18 mouse cellular contexts compared by ENCODE assay signal in the genomic region with DNA sequence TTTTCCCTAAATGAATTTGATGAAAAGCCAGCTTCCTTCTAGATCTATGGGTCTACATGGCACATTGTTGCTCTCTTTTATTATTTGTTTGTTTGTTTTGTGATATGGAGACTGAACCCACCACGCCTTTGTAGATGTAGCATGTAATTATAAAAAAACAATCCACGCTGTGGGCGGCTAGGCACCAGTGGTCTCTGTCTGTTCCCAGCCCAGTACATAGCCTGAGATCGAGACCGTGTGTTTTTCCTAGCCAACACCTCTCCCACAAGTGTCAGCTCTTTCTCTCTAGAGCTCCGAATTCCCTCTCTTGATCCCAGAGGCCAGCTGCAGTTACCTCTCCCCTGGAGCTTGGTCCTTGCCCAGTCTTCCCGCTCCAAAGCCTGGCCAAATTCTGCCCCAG. TPM values are rescaled to one million over a fixed set of nuclear protein-coding genes. Genes with fewer than 3 reads are reported as not detected.
"Had no signal": no experiment of that assay in that cellular context is flagged by ENCODE, and none has a peak within 500 bp of the region (broad histone marks: within the 10 kb centered on the region; RNA-seq: fewer than 3 reads in every experiment).

No protein-coding gene starts in this region.

- ATAC-seq: lung, postnatal 0 days; midbrain, embryonic 13.5 days; midbrain, embryonic 15.5 days had no signal

- H3K9ac ChIP-seq: lung, embryonic 15.5 days; midbrain, embryonic 13.5 days; midbrain, embryonic 15.5 days; neural tube, embryonic 12.5 days; stomach, embryonic 15.5 days had no signal

- H3K9me3 ChIP-seq: lung, embryonic 15.5 days; midbrain, embryonic 13.5 days; midbrain, embryonic 15.5 days; neural tube, embryonic 12.5 days; stomach, embryonic 15.5 days had no signal

- H3K4me3 ChIP-seq: lung, embryonic 15.5 days; megakaryocyte, embryonic 14.5 days; midbrain, embryonic 13.5 days; midbrain, embryonic 15.5 days; neural tube, embryonic 12.5 days; stomach, embryonic 15.5 days had no signal

- H3K27me3 ChIP-seq: lung, embryonic 15.5 days; midbrain, embryonic 13.5 days; midbrain, embryonic 15.5 days; neural tube, embryonic 12.5 days; stomach, embryonic 15.5 days had no signal

- H3K27ac ChIP-seq: lung, embryonic 15.5 days; macrophage; midbrain, embryonic 13.5 days; midbrain, embryonic 15.5 days; neural tube, embryonic 12.5 days; stomach, embryonic 15.5 days; stomach, postnatal 0 days had no signal

- H3K4me1 ChIP-seq: midbrain, embryonic 13.5 days; midbrain, embryonic 15.5 days; neural tube, embryonic 12.5 days; stomach, embryonic 15.5 days had no signal

- H3K4me2 ChIP-seq: lung, embryonic 15.5 days; midbrain, embryonic 11.5 days; midbrain, embryonic 13.5 days; midbrain, embryonic 15.5 days; neural tube, embryonic 12.5 days; stomach, embryonic 15.5 days had no signal

- H3K36me3 ChIP-seq: lung, embryonic 15.5 days; midbrain, embryonic 13.5 days; midbrain, embryonic 15.5 days; neural tube, embryonic 12.5 days; stomach, embryonic 15.5 days had no signal

- DNase-seq: lung, adult 2 months; lung, postnatal 14 days; lung, postnatal 36 days; right cerebral cortex, postnatal 14 days; thymus, adult 2 months; thymus, postnatal 25 days; thymus, postnatal 4 days had no signal

RNA-seq across cellular contexts. Expression of a gene that starts 23.3 kb away (rescaled TPM):
- polyA plus RNA-seq: macrophage; spleen, adult 2 months had no signal
